Mouse (Mus musculus) spleen, adult 10 weeks (tissue): ENCODE data around the gene Barx2. TPM values are rescaled to one million over a fixed set of nuclear protein-coding genes. Genes with fewer than 3 reads are reported as not detected.

Experiments used
- polyA plus RNA-seq: library from polyadenylated mRNA; stranded (reverse); fragments of 350-450 nt; fragmentation: Illumina TruSeq; extraction: RNeasy Lipid Tissue Mini Kit (QIAGEN cat#74804); gene quantifications from one replicate; pipeline ENCODE4 v1.2.3, GENCODE M21; 2015; ENCODE audit warnings: low replicate concordance; ENCODE audit not compliant: insufficient read depth

Gene Barx2
- not detected for polyA plus RNA-seq

GRCm38 (mm10) chr9:31912921-31913738 lies at the start of gene Barx2:
Gene Barx2 (minus strand): TSS chr9:31913462.

Other genes starting within 250 kb of the Barx2 start
- 3.6 TPM for gene Arhgap32, start 202.7 kb upstream of the Barx2 start, polyA plus RNA-seq